Mouse (Mus musculus) gastrocnemius, postnatal 25 days (tissue): Measurements from ENCODE around the gene Zfyve21. TPM values are rescaled to one million over a fixed set of nuclear protein-coding genes. Genes with fewer than 3 reads are reported as not detected.

Experiments
- DNase-seq: peaks from one replicate; pipeline ENCODE4 v3.0.0; 2022
- total RNA-seq, 2 experiments: library from RNA; stranded (reverse); gene quantifications; 1 replicate in 1 of 2; 2 replicates in 1 of 2; pipeline ENCODE4 v1.2.3; 2021

Gene Zfyve21
- total RNA-seq, 2 experiments from 2014 or later = 13.0 to 15.0 TPM

GRCm38 (mm10) chr12:111798493-111798892 is 15.5 kb upstream of the Zfyve21 start:
- no peak for DNase-seq

DNA sequence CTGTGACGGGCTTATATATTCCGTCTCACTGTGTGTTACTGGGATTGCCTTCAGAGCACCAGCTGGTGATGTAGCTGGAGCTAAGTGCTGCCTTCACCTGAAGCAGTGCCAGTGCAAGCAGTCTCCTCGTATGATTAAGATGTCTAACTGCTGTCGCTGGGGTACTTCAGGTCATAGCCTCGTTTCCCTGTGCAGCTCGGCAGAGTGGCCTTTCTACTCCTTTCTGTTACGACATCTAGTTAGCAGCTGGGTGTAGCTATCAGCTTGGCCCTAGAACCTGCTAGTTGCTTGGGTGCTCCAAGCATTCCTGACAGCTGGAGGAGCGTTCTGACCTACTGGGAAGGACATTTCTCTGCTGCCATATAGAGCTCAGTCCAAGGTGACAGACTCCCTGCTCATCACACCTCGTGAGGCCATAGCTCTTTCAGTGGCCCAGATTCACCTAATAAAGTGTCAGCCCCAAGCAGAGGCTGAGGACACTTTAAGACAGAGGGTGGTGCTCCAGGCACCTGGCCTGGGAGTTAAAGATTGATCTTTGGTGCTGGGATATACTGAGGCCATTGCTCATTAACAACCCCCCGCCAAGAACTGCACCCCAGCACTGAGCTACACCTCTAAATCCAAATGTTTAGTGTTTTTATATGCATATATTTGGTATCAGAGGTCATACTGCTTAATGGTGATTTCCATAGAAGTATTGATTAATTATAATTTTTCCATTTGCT is 13.3 kb upstream of the Zfyve21 start:
- no peak for DNase-seq

GRCm38 (mm10) chr12:111803538-111803937 is 10.4 kb upstream of the Zfyve21 start:
- no peak for DNase-seq

GRCm38 (mm10) chr12:111808775-111809174 is 5.2 kb upstream of the Zfyve21 start:
- DNase-seq = no peak

GRCm38 (mm10) chr12:111809762-111810161 is 4.2 kb upstream of the Zfyve21 start:
- DNase-seq = peak; percentile 90

DNA sequence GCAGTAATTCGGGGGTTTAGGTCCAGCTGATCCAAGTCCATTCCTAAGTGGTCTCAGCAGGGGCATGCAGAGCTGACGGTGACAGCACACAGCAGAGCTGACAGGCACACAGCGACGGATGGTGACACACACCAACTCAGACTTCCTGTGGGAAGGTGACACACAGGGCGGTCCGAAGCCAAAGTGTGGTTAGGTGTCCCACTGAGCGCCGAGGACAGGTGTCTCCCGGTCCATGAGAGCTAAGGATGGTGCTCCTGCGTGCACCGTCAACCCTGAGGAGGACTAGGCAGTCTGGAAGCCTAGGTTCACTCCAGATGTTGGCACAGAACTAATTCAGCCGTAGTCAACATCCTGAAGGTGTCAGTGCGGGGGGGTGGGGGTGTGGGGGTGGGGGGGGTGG is 1.9 kb upstream of the Zfyve21 start:
- DNase-seq = no peak

GRCm38 (mm10) chr12:111812611-111813010 is 1.4 kb upstream of the Zfyve21 start:
- no peak for DNase-seq

DNA sequence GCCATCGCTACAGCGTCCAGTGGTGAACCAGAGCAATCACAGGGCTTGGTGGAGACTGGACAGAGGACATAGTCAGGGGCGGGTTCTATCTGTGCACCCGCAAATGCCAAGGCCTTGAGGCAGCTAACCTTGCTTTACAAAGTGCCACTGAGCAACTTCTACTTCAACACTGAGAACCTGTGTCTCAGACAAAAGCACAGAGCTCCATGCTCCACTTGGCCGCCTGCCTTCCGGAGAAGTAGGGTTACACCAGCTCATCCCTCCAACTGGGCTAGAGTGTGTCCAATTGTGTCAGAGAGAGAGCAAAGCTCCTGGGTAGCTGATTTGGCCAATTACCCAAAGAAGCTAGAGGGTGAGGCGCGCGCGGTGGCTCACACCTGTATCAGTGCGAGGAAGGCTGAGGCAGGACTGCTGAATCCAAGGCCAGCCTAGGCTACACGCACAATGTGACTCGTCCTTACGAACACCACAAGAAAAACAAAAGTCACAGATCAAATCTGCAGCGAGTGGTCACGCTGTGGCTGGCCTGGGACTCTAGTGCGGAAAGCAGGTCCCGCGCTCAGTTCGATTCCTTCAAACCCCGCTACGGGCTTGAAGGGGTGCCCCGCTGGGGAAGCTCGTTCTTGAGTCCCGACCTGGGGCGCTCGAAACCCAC is 732 bp upstream of the Zfyve21 start:
- no peak for DNase-seq

- no peak for DNase-seq
These were observed 1.1 kb downstream of the Zfyve21 start for GRCm38 (mm10) chr12:111814769-111815762.

DNA sequence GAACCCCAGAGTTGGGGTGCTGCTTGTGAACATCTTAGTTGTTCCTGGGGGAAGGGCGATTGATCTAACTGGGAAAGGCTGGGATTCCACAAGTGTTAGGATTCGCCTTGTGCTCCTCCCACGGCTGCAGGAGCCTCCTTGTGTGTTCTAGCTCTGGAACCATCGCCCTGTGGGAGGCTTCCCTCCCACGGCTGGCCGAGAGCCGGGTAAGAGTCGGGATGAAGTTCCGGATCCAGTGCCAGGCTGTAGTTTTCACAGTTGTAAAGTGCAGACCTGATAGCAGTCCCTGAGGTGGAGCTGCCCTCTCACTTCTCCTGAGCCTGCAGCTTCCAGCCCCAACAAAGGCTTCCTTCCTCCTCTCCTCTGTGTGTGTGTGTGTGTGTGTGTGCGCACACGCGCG is 2.6 kb downstream of the Zfyve21 start:
- DNase-seq = peak; percentile 49

DNA sequence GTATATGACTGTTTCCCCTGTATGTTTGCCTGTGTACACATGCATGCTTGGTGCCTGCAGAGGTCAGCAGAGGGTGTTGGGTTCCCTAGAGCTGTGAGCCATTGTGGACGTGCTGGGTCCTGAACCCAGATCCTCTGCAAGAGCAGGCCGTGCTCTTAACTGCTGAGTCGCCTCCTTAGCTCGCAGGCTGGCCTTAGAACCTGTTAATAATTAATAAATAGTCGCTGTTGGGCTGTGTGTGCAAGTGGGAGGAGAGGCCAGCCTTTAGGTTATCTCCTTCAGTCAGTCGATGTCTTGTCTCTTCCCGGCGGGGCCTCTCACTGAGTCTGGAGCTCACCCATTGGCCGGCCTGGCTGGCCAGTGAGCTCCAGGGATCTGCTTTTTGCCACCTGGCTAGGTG is 3.0 kb downstream of the Zfyve21 start:
- DNase-seq = no peak

GRCm38 (mm10) chr12:111817991-111818390 is 4.0 kb downstream of the Zfyve21 start:
- DNase-seq = no peak

- DNase-seq = no peak
These were observed 6.0 kb downstream of the Zfyve21 start for GRCm38 (mm10) chr12:111819936-111820335.

DNA sequence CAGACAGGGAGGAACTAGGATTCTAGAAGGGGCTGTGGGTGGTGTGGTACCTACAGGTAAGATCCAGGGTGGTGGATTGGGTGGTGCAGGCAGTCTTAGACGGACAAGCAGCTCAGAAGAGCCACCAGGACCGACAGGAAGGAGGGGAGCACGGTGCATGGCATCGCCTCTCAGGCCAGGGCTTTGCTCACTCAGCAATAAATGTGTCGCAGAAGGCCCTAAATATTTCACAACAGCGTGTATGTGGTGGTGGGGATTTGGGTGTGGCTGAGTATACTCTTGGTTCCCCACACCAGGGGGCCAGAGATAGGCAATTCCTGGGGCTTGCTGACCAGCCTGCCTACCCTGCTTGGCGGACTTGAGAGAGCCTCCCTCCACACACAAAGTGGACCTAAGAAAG is 6.7 kb downstream of the Zfyve21 start:
- DNase-seq = no peak

- DNase-seq = no peak
These were observed 8.0 kb downstream of the Zfyve21 start for GRCm38 (mm10) chr12:111821931-111822330.

GRCm38 (mm10) chr12:111827556-111827955 is 13.6 kb downstream of the Zfyve21 start:
- DNase-seq = no peak

GRCm38 (mm10) chr12:111829447-111829846 is 15.5 kb downstream of the Zfyve21 start:
- DNase-seq = no peak

- no peak for DNase-seq
These were observed 16.0 kb downstream of the Zfyve21 start for GRCm38 (mm10) chr12:111829954-111830353.

DNA sequence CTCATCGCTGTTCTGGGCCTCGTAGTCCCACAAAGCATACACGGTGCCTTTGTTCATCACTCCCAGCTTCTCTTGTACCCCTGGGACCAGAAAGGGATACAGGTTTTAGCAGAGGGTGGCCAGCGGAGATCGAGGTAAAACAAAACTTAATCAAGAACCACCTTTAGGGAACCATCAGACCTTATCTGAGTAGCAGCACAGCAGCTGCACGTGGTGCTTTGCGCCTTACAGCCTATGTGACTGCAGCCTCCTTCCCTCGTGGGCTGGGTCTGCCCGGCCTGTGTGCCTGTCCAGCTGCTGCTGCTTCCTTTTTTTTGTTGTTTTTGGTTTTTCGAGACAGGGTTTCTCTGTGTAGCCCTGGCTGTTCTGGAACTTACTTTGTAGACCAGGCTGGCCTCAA is 16.4 kb downstream of the Zfyve21 start:
- no peak for DNase-seq

- no peak for DNase-seq
These were observed 18.7 kb downstream of the Zfyve21 start for GRCm38 (mm10) chr12:111832643-111833042.

- DNase-seq = no peak
These were observed 19.5 kb downstream of the Zfyve21 start for GRCm38 (mm10) chr12:111833457-111833856.

- no peak for DNase-seq
These were observed 28.8 kb downstream of the Zfyve21 start for GRCm38 (mm10) chr12:111842565-111843433.
